Mouse (Mus musculus): Measurements from ENCODE around the gene Dok4. TPM values are rescaled to one million over a fixed set of nuclear protein-coding genes. Genes with fewer than 3 reads are reported as not detected.

Gene Dok4
- polyA plus RNA-seq, 1 experiment = not detected

GRCm38 (mm10) chr8:94900617-94901016 lies 24.5 kb upstream of the Dok4 start:
- H3K4me1 ChIP-seq (ENCODE audit: control insufficient read depth, insufficient read depth, low read length) = peaks cover 32% of the 10 kb centered on the region
- WGBS = 65% methylated on average over 6 of the region's 6 CpGs
- no peak for TF ChIP-seq CTCF (IDR thresholded peaks at IDR 0.05; ENCODE audit: insufficient read depth, low read depth, low read length)
- TF ChIP-seq POLR2A (IDR thresholded peaks at IDR 0.05; ENCODE audit: insufficient read depth, low read depth, low read length) = no peak
- H3K4me3 ChIP-seq (ENCODE audit: insufficient read depth, low read depth, low read length) = no peak overlapping the region
- no peak overlapping the region for H3K27ac ChIP-seq (ENCODE audit: insufficient read depth, low read depth, low read length)

GRCm38 (mm10) chr8:94899262-94899661 lies 23.1 kb upstream of the Dok4 start:
- Histone ChIP-seq H3K4me3 (ENCODE audit: insufficient read depth, low read depth, low read length) (no peak overlapping the region), H3K4me1 (ENCODE audit: control insufficient read depth, insufficient read depth, low read length) (peaks cover 24% of the 10 kb centered on the region), H3K27ac (ENCODE audit: insufficient read depth, low read depth, low read length) (no peak overlapping the region)
- WGBS = 16% methylated on average over 11 of the region's 11 CpGs
- TF ChIP-seq CTCF (IDR thresholded peaks at IDR 0.05; ENCODE audit: insufficient read depth, low read depth, low read length) (no peak), POLR2A (IDR thresholded peaks at IDR 0.05; ENCODE audit: insufficient read depth, low read depth, low read length) (no peak)

GRCm38 (mm10) chr8:94892917-94893316 lies 16.8 kb upstream of the Dok4 start:
- WGBS = 67% methylated on average over 2 of the region's 2 CpGs
- Histone ChIP-seq H3K4me3 (ENCODE audit: insufficient read depth, low read depth, low read length) (no peak overlapping the region), H3K4me1 (ENCODE audit: control insufficient read depth, insufficient read depth, low read length) (peaks cover 6% of the 10 kb centered on the region; the same call in 1 of the 2 replicates), H3K27ac (ENCODE audit: insufficient read depth, low read depth, low read length) (no peak overlapping the region)
- no peak for TF ChIP-seq POLR2A (IDR thresholded peaks at IDR 0.05; ENCODE audit: insufficient read depth, low read depth, low read length)
- no peak for TF ChIP-seq CTCF (IDR thresholded peaks at IDR 0.05; ENCODE audit: insufficient read depth, low read depth, low read length)

GRCm38 (mm10) chr8:94888383-94889036 lies 12.4 kb upstream of the Dok4 start:
- no peak overlapping the region for H3K27ac ChIP-seq (ENCODE audit: insufficient read depth, low read depth, low read length)
- 46% methylated on average over 14 of the region's 14 CpGs for WGBS
- no peak overlapping the region for H3K4me3 ChIP-seq (ENCODE audit: insufficient read depth, low read depth, low read length)
- TF ChIP-seq CTCF (IDR thresholded peaks at IDR 0.05; ENCODE audit: insufficient read depth, low read depth, low read length) (no peak), POLR2A (IDR thresholded peaks at IDR 0.05; ENCODE audit: insufficient read depth, low read depth, low read length) (no peak)
- H3K4me1 ChIP-seq (ENCODE audit: control insufficient read depth, insufficient read depth, low read length) = 0 out of 2 replicates have a peak, but pooled peaks cover 2% of the 10 kb centered on the region

GRCm38 (mm10) chr8:94880742-94881141 lies 4.6 kb upstream of the Dok4 start:
- no peak overlapping the region for H3K4me3 ChIP-seq (ENCODE audit: insufficient read depth, low read depth, low read length)
- TF ChIP-seq CTCF (IDR thresholded peaks at IDR 0.05; ENCODE audit: insufficient read depth, low read depth, low read length) = no peak
- no peak for TF ChIP-seq POLR2A (IDR thresholded peaks at IDR 0.05; ENCODE audit: insufficient read depth, low read depth, low read length)
- no peak overlapping the region for H3K27ac ChIP-seq (ENCODE audit: insufficient read depth, low read depth, low read length)
- H3K4me1 ChIP-seq (ENCODE audit: control insufficient read depth, insufficient read depth, low read length) = peaks cover 8% of the 10 kb centered on the region
- WGBS = 43% methylated on average over 4 of the region's 4 CpGs

GRCm38 (mm10) chr8:94876820-94877219 lies 690 bp upstream of the Dok4 start:
- H3K4me1 ChIP-seq (ENCODE audit: control insufficient read depth, insufficient read depth, low read length) = peaks cover 19% of the 10 kb centered on the region

GRCm38 (mm10) chr8:94875871-94876150 lies 319 bp downstream of the Dok4 start:
- peaks cover 27% of the 10 kb centered on the region for H3K4me1 ChIP-seq (ENCODE audit: control insufficient read depth, insufficient read depth, low read length)
- 1% methylated on average over 19 of the region's 20 CpGs for WGBS
- H3K4me3 ChIP-seq (ENCODE audit: insufficient read depth, low read depth, low read length) = peak overlapping the region; percentile 60
- no peak overlapping the region for H3K27ac ChIP-seq (ENCODE audit: insufficient read depth, low read depth, low read length)
- TF ChIP-seq CTCF (IDR thresholded peaks at IDR 0.05; ENCODE audit: insufficient read depth, low read depth, low read length) (no peak), POLR2A (IDR thresholded peaks at IDR 0.05; ENCODE audit: insufficient read depth, low read depth, low read length) (no peak)

More at GRCm38 (mm10) chr8:94876820-94877219, 690 bp upstream of the Dok4 start:
- TF ChIP-seq POLR2A (IDR thresholded peaks at IDR 0.05; ENCODE audit: insufficient read depth, low read depth, low read length) (no peak), CTCF (IDR thresholded peaks at IDR 0.05; ENCODE audit: insufficient read depth, low read depth, low read length) (no peak)
- Histone ChIP-seq H3K27ac (ENCODE audit: insufficient read depth, low read depth, low read length) (no peak overlapping the region), H3K4me3 (ENCODE audit: insufficient read depth, low read depth, low read length) (no peak overlapping the region)
- 64% methylated on average over 3 of the region's 3 CpGs for WGBS

GRCm38 (mm10) chr8:94875096-94875870 lies 847 bp downstream of the Dok4 start:
- Histone ChIP-seq H3K4me1 (ENCODE audit: control insufficient read depth, insufficient read depth, low read length) (peaks cover 33% of the 10 kb centered on the region), H3K27ac (ENCODE audit: insufficient read depth, low read depth, low read length) (no peak overlapping the region), H3K4me3 (ENCODE audit: insufficient read depth, low read depth, low read length) (peak overlapping the region; percentile 60)
- TF ChIP-seq POLR2A (IDR thresholded peaks at IDR 0.05; ENCODE audit: insufficient read depth, low read depth, low read length) (no peak), CTCF (IDR thresholded peaks at IDR 0.05; ENCODE audit: insufficient read depth, low read depth, low read length) (no peak)
- 20% methylated on average over 17 of the region's 17 CpGs for WGBS

GRCm38 (mm10) chr8:94874358-94874757 lies 1.8 kb downstream of the Dok4 start:
- Histone ChIP-seq H3K27ac (ENCODE audit: insufficient read depth, low read depth, low read length) (no peak overlapping the region), H3K4me1 (ENCODE audit: control insufficient read depth, insufficient read depth, low read length) (peaks cover 42% of the 10 kb centered on the region), H3K4me3 (ENCODE audit: insufficient read depth, low read depth, low read length) (no peak overlapping the region)
- TF ChIP-seq POLR2A (IDR thresholded peaks at IDR 0.05; ENCODE audit: insufficient read depth, low read depth, low read length) (no peak), CTCF (IDR thresholded peaks at IDR 0.05; ENCODE audit: insufficient read depth, low read depth, low read length) (peak; percentile 71)
- WGBS = 11% methylated on average over 6 of the region's 6 CpGs
